Mouse (Mus musculus) ES-E14 (cell line): ENCODE measurements around the gene Syngr1. TPM values are rescaled to one million over a fixed set of nuclear protein-coding genes. Genes with fewer than 3 reads are reported as not detected.

ENCODE experiments used
- DNase-seq: peaks from one replicate; pipeline ENCODE4 v3.0.0-alpha.2; 2013; ENCODE audit warnings: low read depth, low spot score
- H3K27ac ChIP-seq: 2 replicates; pipeline ENCODE4 v1.5.1; 2012; ENCODE audit warnings: low read depth, mild to moderate bottlenecking, low read length, moderate library complexity, mixed read lengths; ENCODE audit not compliant: poor library complexity, insufficient read depth, severe bottlenecking
- H3K36me3 ChIP-seq: 2 replicates; pipeline ENCODE4 v1.6.1; 2012; ENCODE audit warnings: mild to moderate bottlenecking, low read length, moderate library complexity, mixed read lengths; ENCODE audit not compliant: control insufficient read depth, poor library complexity, insufficient read depth, severe bottlenecking
- H3K4me1 ChIP-seq, 2 experiments: fragments of 150-350 bp in 1 of 2; sonication (generic) in 1 of 2; 2 replicates each; pipeline ENCODE4 v1.6.1; 2012; ENCODE audit warnings: low read length in 2 of 2, mild to moderate bottlenecking in 1 of 2, mixed read lengths in 1 of 2; ENCODE audit not compliant: control insufficient read depth in 2 of 2, insufficient read depth in 2 of 2, poor library complexity in 1 of 2
- H3K4me3 ChIP-seq, 2 experiments: fragments of 150-350 bp in 1 of 2; sonication (generic) in 1 of 2; 2 replicates each; pipeline ENCODE4 v1.5.1; 2012; ENCODE audit warnings: low read length in 2 of 2, low read depth in 1 of 2, mild to moderate bottlenecking in 1 of 2, mixed read lengths in 1 of 2; ENCODE audit not compliant: insufficient read depth in 1 of 2, poor library complexity in 1 of 2, severe bottlenecking in 1 of 2
- H3K9ac ChIP-seq: 2 replicates; pipeline ENCODE4 v1.6.1; 2012; ENCODE audit warnings: low read depth, mild to moderate bottlenecking, low read length, mixed read lengths; ENCODE audit not compliant: poor library complexity, insufficient read depth, severe bottlenecking
- H3K9me3 ChIP-seq: fragments of 150-350 bp; sonication (generic); 2 replicates; pipeline ENCODE4 v1.6.1; 2012; ENCODE audit warnings: low read depth, mild to moderate bottlenecking, low read length; ENCODE audit not compliant: control insufficient read depth, insufficient read depth
- CHD2 ChIP-seq: IDR thresholded peaks from 2 replicates; pipeline ENCODE4 v1.6.1; 2014; ENCODE audit warnings: mild to moderate bottlenecking, low read depth, low read length, inconsistent platforms
- HCFC1 ChIP-seq: IDR thresholded peaks from 2 replicates; pipeline ENCODE4 v1.6.1; 2012; ENCODE audit warnings: low read length, inconsistent platforms, borderline replicate concordance; ENCODE audit not compliant: insufficient read depth
- MAFK ChIP-seq: IDR thresholded peaks from 2 replicates; pipeline ENCODE4 v1.6.1; 2014; ENCODE audit warnings: mild to moderate bottlenecking, low read depth, low read length, inconsistent platforms; ENCODE audit not compliant: insufficient read depth
- ZC3H11A ChIP-seq: IDR thresholded peaks from 2 replicates; pipeline ENCODE4 v1.6.1; 2012; ENCODE audit warnings: low read depth, mild to moderate bottlenecking, inconsistent platforms, low read length, borderline replicate concordance
- ZNF384 ChIP-seq: IDR thresholded peaks from 2 replicates; pipeline ENCODE4 v1.6.1; 2012; ENCODE audit warnings: low read depth, low read length, inconsistent platforms
- in situ Hi-C, 2 experiments: fragments of 600-800 bp; cut with MboI; formaldehyde crosslinking; loops; one replicate each; pipeline ENCODE4 v1.15.1; 2025; ENCODE audit warnings: low sequenced_read_pairs in 2 of 2, inconsistent platforms in 1 of 2; ENCODE audit not compliant: unreplicated experiment in 2 of 2
- total RNA-seq: library from RNA; depleted of rRNA; stranded (reverse); fragments of 300-350 nt; gene quantifications from 2 replicates; pipeline ENCODE4 v1.2.3, GENCODE M21; 2012

Syngr1 gene
- total RNA-seq, 1 experiment, result 78.8 TPM

DNA sequence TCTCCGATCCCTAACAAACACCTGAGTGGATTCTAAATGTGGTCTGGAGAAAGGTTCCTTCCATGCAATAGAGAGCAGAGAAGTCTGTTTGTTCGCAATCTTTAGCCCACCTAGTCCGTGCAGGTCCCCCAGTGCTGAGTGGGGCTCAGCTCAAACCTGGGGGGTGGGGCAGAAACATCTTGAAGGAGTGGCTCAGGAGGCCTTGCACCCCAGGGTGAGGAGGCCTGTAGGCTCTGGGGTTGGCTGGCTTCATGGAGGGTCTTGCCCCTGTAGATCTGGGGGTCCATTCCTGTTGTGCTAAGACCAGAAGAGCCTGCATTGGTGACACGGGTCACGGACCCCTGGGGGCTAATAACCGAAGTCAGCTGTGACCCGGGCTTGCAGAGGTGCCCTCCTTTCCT, 907 bp downstream of the Syngr1 start:
- Histone ChIP-seq H3K27ac (no peak overlapping the region), H3K4me1 (peaks cover 10 to 31% of the 10 kb centered on the region in 2 experiments), H3K36me3 (no peaks in the 10 kb centered on the region), H3K9me3 (no peaks in the 10 kb centered on the region), H3K9ac (peak overlapping the region; percentile 85; the same call in 1 of the 2 replicates), H3K4me3 (peak overlapping the region; percentile 90 to 91)
- no peak for TF ChIP-seq CHD2
- no peak for TF ChIP-seq ZC3H11A
- no peak for TF ChIP-seq MAFK
- no peak for TF ChIP-seq ZNF384
- no peak for TF ChIP-seq HCFC1
- in situ Hi-C loops, result no loop called here
- DNase-seq, result no peak

DNA sequence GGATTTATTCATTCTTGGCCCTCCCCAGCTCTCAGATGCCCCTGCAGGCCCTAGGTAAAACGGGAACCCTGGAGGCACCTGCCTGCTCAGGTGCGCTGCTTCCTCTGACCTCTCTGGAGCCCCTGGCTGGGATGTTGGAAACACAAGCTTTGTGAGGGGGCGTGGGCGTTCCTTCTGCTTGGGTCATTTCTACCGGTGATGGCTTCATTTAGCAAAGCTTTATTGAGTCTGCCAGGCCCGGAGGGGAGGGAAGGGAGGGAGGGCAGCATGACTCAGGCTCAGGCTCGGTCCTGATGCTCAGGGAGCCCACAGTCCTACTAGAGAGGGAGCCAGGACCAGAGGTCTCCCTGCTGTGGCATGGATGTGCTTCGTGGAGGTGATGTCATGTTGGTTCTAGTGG, 1.5 kb downstream of the Syngr1 start:
- Histone ChIP-seq H3K9ac (no peak overlapping the region; the same call in 1 of the 2 replicates), H3K27ac (no peak overlapping the region), H3K4me3 (peak overlapping the region; percentile 90 to 91; a peak in 3 of 4 replicates), H3K9me3 (no peaks in the 10 kb centered on the region), H3K4me1 (peaks cover 12 to 35% of the 10 kb centered on the region in 2 experiments), H3K36me3 (no peaks in the 10 kb centered on the region)
- no peak for DNase-seq
- in situ Hi-C loops, result no loop called here
- TF ChIP-seq HCFC1 (no peak), ZC3H11A (no peak), CHD2 (no peak), ZNF384 (no peak), MAFK (no peak)

DNA sequence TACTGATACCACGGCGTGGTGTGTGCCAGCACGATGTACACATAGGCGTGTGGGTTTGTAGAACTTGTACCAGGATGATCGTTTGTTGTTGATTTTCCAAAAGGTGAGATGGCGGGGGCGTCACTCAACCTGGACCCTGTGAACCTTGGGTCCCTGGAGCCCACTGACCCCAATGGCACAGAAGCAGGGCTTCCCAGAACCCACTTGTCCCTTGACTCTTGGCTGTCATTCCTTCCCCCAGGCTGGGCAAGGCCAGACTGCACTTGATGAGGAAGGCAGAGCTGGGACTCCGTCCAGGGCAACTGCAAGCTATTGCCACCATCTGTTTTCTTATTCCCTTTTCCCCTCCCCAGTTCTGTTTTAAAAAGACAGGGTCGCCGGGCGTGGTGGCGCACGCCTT, 3.1 kb downstream of the Syngr1 start:
- TF ChIP-seq ZC3H11A, result no peak
- TF ChIP-seq MAFK, result no peak
- TF ChIP-seq ZNF384, result no peak
- no peak for TF ChIP-seq CHD2
- no peak for TF ChIP-seq HCFC1
- no peak for DNase-seq
- no peak overlapping the region for H3K27ac ChIP-seq
- H3K36me3 ChIP-seq, result no peaks in the 10 kb centered on the region; the same call in 1 of the 2 replicates
- no peaks in the 10 kb centered on the region for H3K9me3 ChIP-seq
- in situ Hi-C loops, result no loop called here
- peak overlapping the region in 1 of 2 experiments; percentile 45; a peak in 2 of 4 replicates for H3K4me3 ChIP-seq
- peaks cover 17 to 50% of the 10 kb centered on the region in 2 experiments for H3K4me1 ChIP-seq
- H3K9ac ChIP-seq, result peak overlapping the region; percentile 26; the same call in 1 of the 2 replicates

DNA sequence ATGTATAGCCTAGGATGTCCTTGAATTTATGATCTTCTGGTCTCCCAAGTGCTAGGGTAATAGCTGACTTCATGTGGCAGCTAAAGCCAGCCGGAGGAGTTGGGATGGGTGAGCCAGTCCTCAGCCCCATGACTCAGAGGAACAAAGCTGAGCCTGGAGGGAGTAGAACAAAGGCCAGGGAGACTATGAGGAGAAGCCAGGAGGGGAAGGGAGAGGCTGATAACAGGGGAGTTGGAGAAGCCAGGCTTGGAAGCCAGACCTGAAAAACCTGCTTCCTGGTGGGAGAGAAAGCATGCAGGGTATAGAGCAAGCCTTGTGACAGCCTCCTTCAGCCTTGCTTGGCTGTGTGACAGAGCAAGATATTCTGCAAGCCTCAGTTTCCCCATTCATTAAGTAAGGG, 4.5 kb downstream of the Syngr1 start:
- DNase-seq, result no peak
- Histone ChIP-seq H3K9ac (no peak overlapping the region), H3K4me3 (no peak overlapping the region), H3K4me1 (peaks cover 17 to 56% of the 10 kb centered on the region in 2 experiments), H3K36me3 (no peaks in the 10 kb centered on the region; the same call in 1 of the 2 replicates), H3K9me3 (no peaks in the 10 kb centered on the region), H3K27ac (no peak overlapping the region)
- in situ Hi-C loops, result no loop called here
- TF ChIP-seq CHD2 (no peak), ZC3H11A (no peak), HCFC1 (no peak), ZNF384 (no peak), MAFK (no peak)

DNA sequence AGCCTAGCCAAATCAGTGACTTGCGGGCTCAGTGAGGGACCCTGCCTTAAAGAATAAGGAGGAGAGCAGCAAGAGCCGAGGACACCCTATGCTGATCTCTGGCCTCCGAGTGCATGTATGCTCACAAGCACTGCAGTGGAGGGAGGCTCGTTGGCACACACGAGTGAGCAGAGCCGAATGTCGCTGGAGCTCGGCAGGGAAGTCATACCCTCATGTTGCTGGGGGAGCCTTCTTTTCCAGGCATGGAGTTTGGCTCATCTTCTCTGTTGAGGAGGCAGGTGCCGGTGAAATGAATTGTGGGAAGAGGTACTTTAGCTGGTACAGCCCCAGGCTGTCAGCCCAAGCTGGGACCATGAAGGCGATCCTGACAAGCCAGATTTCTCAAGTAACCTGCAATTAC, 5.3 kb downstream of the Syngr1 start:
- H3K9ac ChIP-seq, result peak overlapping the region; percentile 9; the same call in 1 of the 2 replicates
- peak overlapping the region in 1 of 2 experiments; percentile 4; a peak in 1 of 4 replicates for H3K4me3 ChIP-seq
- peak overlapping the region; percentile 10; the same call in 1 of the 2 replicates for H3K27ac ChIP-seq
- H3K9me3 ChIP-seq, result no peaks in the 10 kb centered on the region
- no peaks in the 10 kb centered on the region; the same call in 1 of the 2 replicates for H3K36me3 ChIP-seq
- peaks cover 17 to 56% of the 10 kb centered on the region in 2 experiments for H3K4me1 ChIP-seq
- in situ Hi-C loops, result no loop called here
- no peak for DNase-seq
- TF ChIP-seq MAFK, result no peak
- no peak for TF ChIP-seq ZNF384
- no peak for TF ChIP-seq ZC3H11A
- TF ChIP-seq HCFC1, result no peak
- TF ChIP-seq CHD2, result no peak
